Mouse (Mus musculus) limb, embryonic 10.5 days (tissue): ENCODE results near the gene Sall2. TPM values are rescaled to one million over a fixed set of nuclear protein-coding genes. Genes with fewer than 3 reads are reported as not detected.
A peak's percentile ranks its signal among the peaks of the same experiment; 100 is the strongest.
"Not testable (repeated sequence)": the region's sequence is repeated elsewhere in the genome, so short reads cannot be mapped to it uniquely, and the experiment has no call there.

Experiments
- DNase-seq: peaks from one replicate; pipeline ENCODE4 v3.0.0-alpha.2; 2017; ENCODE audit warnings: low spot score
- H3K27ac ChIP-seq: fragments of 300-500 bp; sonication (generic); 2 replicates; pipeline ENCODE4 v1.5.1; 2016; ENCODE audit warnings: mild to moderate bottlenecking
- H3K27me3 ChIP-seq: fragments of 300-500 bp; sonication (generic); 2 replicates; pipeline ENCODE4 v1.6.1; 2016; ENCODE audit warnings: low read depth, mild to moderate bottlenecking; ENCODE audit not compliant: poor library complexity, severe bottlenecking
- H3K36me3 ChIP-seq: fragments of 300-500 bp; sonication (generic); 2 replicates; pipeline ENCODE4 v1.6.1; 2016; ENCODE audit warnings: mild to moderate bottlenecking, moderate library complexity
- H3K4me1 ChIP-seq: fragments of 300-500 bp; sonication (generic); 2 replicates; pipeline ENCODE4 v1.6.1; 2016
- H3K4me3 ChIP-seq: fragments of 300-500 bp; sonication (generic); 2 replicates; pipeline ENCODE4 v1.5.1; 2016; ENCODE audit warnings: mild to moderate bottlenecking, moderate library complexity
- H3K9me3 ChIP-seq: fragments of 300-500 bp; sonication (generic); replicated peaks from 2 replicates; pipeline ENCODE4 v1.6.1; 2016; ENCODE audit warnings: mild to moderate bottlenecking
- WGBS: fragments of 180-500 bp; shearing (Covaris S2); methylation state at CpG from one replicate; pipeline ENCODE4 v1.1.7; 2016; 5-methylcytosine and 5-hydroxymethylcytosine counted together
- polyA plus RNA-seq: library from polyadenylated mRNA; unstranded; fragments of >200 nt; fragmentation: Nextera tagmentation; extraction: Ambion mirVana; gene quantifications from 2 replicates; pipeline ENCODE4 v1.2.1, GENCODE M21; 2016

The Sall2 gene
- polyA plus RNA-seq, 1 experiment from 2014 or later: 36.1 TPM

- Histone ChIP-seq H3K27me3 (no peaks in the 10 kb centered on the region), H3K27ac (peak overlapping the region; percentile 98), H3K4me3 (peak overlapping the region; percentile 82), H3K4me1 (peaks cover 33% of the 10 kb centered on the region), H3K9me3 (0 out of 2 replicates have a peak, but pooled peaks cover 4% of the 10 kb centered on the region), H3K36me3 (peaks cover 40% of the 10 kb centered on the region)
- DNase-seq: peak; percentile 85
- WGBS: under 1% methylated on average over 34 of the region's 41 CpGs
Measured at GRCm38 (mm10) chr14:52315792-52316440, 12.6 kb downstream of the Sall2 start.

GRCm38 (mm10) chr14:52315283-52315780, 13.2 kb downstream of the Sall2 start:
- H3K4me3 ChIP-seq: peak overlapping the region; percentile 82
- WGBS: 5% methylated on average over 17 of the region's 17 CpGs
- H3K36me3 ChIP-seq: peaks cover 46% of the 10 kb centered on the region
- H3K4me1 ChIP-seq: peaks cover 33% of the 10 kb centered on the region
- H3K27ac ChIP-seq: peak overlapping the region; percentile 98
- no peaks in the 10 kb centered on the region for H3K27me3 ChIP-seq
- DNase-seq: no peak
- 0 out of 2 replicates have a peak, but pooled peaks cover 4% of the 10 kb centered on the region for H3K9me3 ChIP-seq

GRCm38 (mm10) chr14:52314808-52315150, 13.8 kb downstream of the Sall2 start:
- 0 out of 2 replicates have a peak, but pooled peaks cover 4% of the 10 kb centered on the region for H3K9me3 ChIP-seq
- peak overlapping the region; percentile 98 for H3K27ac ChIP-seq
- DNase-seq: peak; percentile 40
- H3K4me1 ChIP-seq: peaks cover 33% of the 10 kb centered on the region
- peaks cover 50% of the 10 kb centered on the region for H3K36me3 ChIP-seq
- no peaks in the 10 kb centered on the region for H3K27me3 ChIP-seq
- peak overlapping the region; percentile 82 for H3K4me3 ChIP-seq
- WGBS: 31% methylated on average over 8 of the region's 8 CpGs

- peaks cover 33% of the 10 kb centered on the region for H3K4me1 ChIP-seq
- peaks cover 54% of the 10 kb centered on the region for H3K36me3 ChIP-seq
- H3K4me3 ChIP-seq: peak overlapping the region; percentile 82
- 88% methylated on average over 26 of the region's 26 CpGs for WGBS
- peak overlapping the region; percentile 98; the same call in 1 of the 2 replicates for H3K27ac ChIP-seq
- no peak for DNase-seq
- 0 out of 2 replicates have a peak, but pooled peaks cover 4% of the 10 kb centered on the region for H3K9me3 ChIP-seq
- no peaks in the 10 kb centered on the region for H3K27me3 ChIP-seq
Measured at GRCm38 (mm10) chr14:52313931-52314807, 14.4 kb downstream of the Sall2 start.

GRCm38 (mm10) chr14:52310906-52311305, 17.7 kb downstream of the Sall2 start:
- H3K4me3 ChIP-seq: no peak overlapping the region
- H3K4me1 ChIP-seq: peaks cover 24% of the 10 kb centered on the region
- no peaks in the 10 kb centered on the region for H3K27me3 ChIP-seq
- H3K9me3 ChIP-seq: 0 out of 2 replicates have a peak, but pooled peaks cover 4% of the 10 kb centered on the region
- 98% methylated on average over 2 of the region's 2 CpGs for WGBS
- no peak for DNase-seq
- no peak overlapping the region for H3K27ac ChIP-seq
- H3K36me3 ChIP-seq: peaks cover 63% of the 10 kb centered on the region

GRCm38 (mm10) chr14:52310343-52310742, 18.2 kb downstream of the Sall2 start:
- 89% methylated on average over 6 of the region's 6 CpGs for WGBS
- H3K4me3 ChIP-seq, DNase-seq, H3K27ac ChIP-seq, H3K9me3 ChIP-seq, H3K27me3 ChIP-seq: not testable (repeated sequence)
- Histone ChIP-seq H3K36me3 (peaks cover 63% of the 10 kb centered on the region), H3K4me1 (peaks cover 20% of the 10 kb centered on the region)

GRCm38 (mm10) chr14:52306100-52306499, 22.5 kb downstream of the Sall2 start:
- no peak for DNase-seq
- peaks cover 6% of the 10 kb centered on the region for H3K4me1 ChIP-seq

GRCm38 (mm10) chr14:52304644-52305271, 23.8 kb downstream of the Sall2 start, which contains the start of gene Mettl3:
Gene Mettl3, minus strand, starts transcription at chr14:52305128.
- Histone ChIP-seq H3K27ac (peak within 1 kb of the TSS; percentile 93), H3K4me1 (peaks cover 6% of the 10 kb centered on the region), H3K4me3 (peak within 1 kb of the TSS; percentile 72), H3K27me3 (no peaks in the 10 kb centered on the region), H3K9me3 (no peaks in the 10 kb centered on the region), H3K36me3 (peaks cover 28% of the 10 kb centered on the region)
- WGBS: under 1% methylated on average over 46 of the region's 46 CpGs
- DNase-seq: peak; percentile 88

More at GRCm38 (mm10) chr14:52306100-52306499, 22.5 kb downstream of the Sall2 start:
- no peaks in the 10 kb centered on the region for H3K27me3 ChIP-seq
- H3K36me3 ChIP-seq: peaks cover 29% of the 10 kb centered on the region
- no peak overlapping the region for H3K27ac ChIP-seq
- no peak overlapping the region for H3K4me3 ChIP-seq
- no peaks in the 10 kb centered on the region for H3K9me3 ChIP-seq
- WGBS: 96% methylated on average over 2 of the region's 2 CpGs

- not testable (repeated sequence) for H3K27me3 ChIP-seq, H3K27ac ChIP-seq, H3K4me3 ChIP-seq, H3K4me1 ChIP-seq, DNase-seq, H3K9me3 ChIP-seq
- 93% methylated on average over 3 of the region's 3 CpGs for WGBS
- peaks cover 30% of the 10 kb centered on the region for H3K36me3 ChIP-seq
Measured at GRCm38 (mm10) chr14:52303517-52303916, 25.0 kb downstream of the Sall2 start.

GRCm38 (mm10) chr14:52295558-52296264, 32.9 kb downstream of the Sall2 start:
- H3K4me1 ChIP-seq: no peaks in the 10 kb centered on the region
- H3K27me3 ChIP-seq: no peaks in the 10 kb centered on the region
- H3K27ac ChIP-seq: no peak overlapping the region
- H3K9me3 ChIP-seq: no peaks in the 10 kb centered on the region
- 80% methylated on average over 6 of the region's 6 CpGs for WGBS
- DNase-seq: no peak
- peaks cover 99% of the 10 kb centered on the region for H3K36me3 ChIP-seq
- H3K4me3 ChIP-seq: no peak overlapping the region

- Histone ChIP-seq H3K36me3 (peaks cover 50% of the 10 kb centered on the region), H3K9me3 (no peaks in the 10 kb centered on the region), H3K4me3 (no peak overlapping the region), H3K4me1 (peaks cover 8% of the 10 kb centered on the region), H3K27ac (no peak overlapping the region), H3K27me3 (no peaks in the 10 kb centered on the region)
- no peak for DNase-seq
- WGBS: 93% methylated on average over 3 of the region's 3 CpGs
Measured at GRCm38 (mm10) chr14:52284191-52284590, 44.4 kb downstream of the Sall2 start.

GRCm38 (mm10) chr14:52283629-52284028, 44.9 kb downstream of the Sall2 start:
- DNase-seq: no peak
- 97% methylated on average over 5 of the region's 5 CpGs for WGBS
- H3K9me3 ChIP-seq: no peaks in the 10 kb centered on the region
- no peak overlapping the region for H3K4me3 ChIP-seq
- H3K36me3 ChIP-seq: peaks cover 45% of the 10 kb centered on the region
- no peaks in the 10 kb centered on the region for H3K27me3 ChIP-seq
- peaks cover 8% of the 10 kb centered on the region for H3K4me1 ChIP-seq
- no peak overlapping the region for H3K27ac ChIP-seq
